Mouse (Mus musculus) heart, embryonic 13.5 days (tissue): ENCODE results near the gene Neurod2. TPM values are rescaled to one million over a fixed set of nuclear protein-coding genes. Genes with fewer than 3 reads are reported as not detected.

Experiments
- ATAC-seq: fragments of 200-750 bp; cut with Nextera tagmentation; 2 replicates; pipeline ENCODE4 v1.8.0; 2017; ENCODE audit warnings: moderate TSS enrichment; ENCODE audit not compliant: insufficient number of reproducible peaks, low FRiP score, low TSS enrichment; ENCODE audit errors: extremely low read depth
- H3K27ac ChIP-seq: fragments of 300-500 bp; sonication (generic); replicated peaks from 2 replicates; pipeline ENCODE4 v1.5.1; 2015; ENCODE audit warnings: moderate library complexity, mild to moderate bottlenecking, inconsistent platforms
- H3K27me3 ChIP-seq: fragments of 300-500 bp; sonication (generic); replicated peaks from 2 replicates; pipeline ENCODE4 v1.6.1; 2015; ENCODE audit warnings: mild to moderate bottlenecking, inconsistent platforms
- H3K36me3 ChIP-seq: fragments of 300-500 bp; sonication (generic); 2 replicates; pipeline ENCODE4 v1.6.1; 2015; ENCODE audit warnings: mild to moderate bottlenecking, inconsistent platforms
- H3K4me1 ChIP-seq: fragments of 300-500 bp; sonication (generic); 2 replicates; pipeline ENCODE4 v1.6.1; 2015; ENCODE audit warnings: inconsistent platforms
- H3K4me2 ChIP-seq: fragments of 300-500 bp; sonication (generic); 2 replicates; pipeline ENCODE4 v1.6.1; 2015; ENCODE audit warnings: inconsistent platforms, mild to moderate bottlenecking, moderate library complexity
- H3K4me3 ChIP-seq: fragments of 300-500 bp; sonication (generic); 2 replicates; pipeline ENCODE4 v1.5.1; 2015; ENCODE audit warnings: moderate library complexity, mild to moderate bottlenecking, inconsistent platforms
- H3K9ac ChIP-seq: fragments of 300-500 bp; sonication (generic); 2 replicates; pipeline ENCODE4 v1.6.1; 2015; ENCODE audit warnings: inconsistent platforms, mild to moderate bottlenecking, moderate library complexity
- H3K9me3 ChIP-seq: fragments of 300-500 bp; sonication (generic); 2 replicates; pipeline ENCODE4 v1.6.1; 2016; ENCODE audit warnings: inconsistent platforms
- WGBS: fragments of 180-500 bp; shearing (Covaris S2); methylation state at CpG from one replicate; pipeline ENCODE4 v1.1.7; 2015; ENCODE audit warnings: mixed read lengths; 5-methylcytosine and 5-hydroxymethylcytosine counted together
- polyA plus RNA-seq: library from polyadenylated mRNA; unstranded; fragments of >200 nt; fragmentation: Nextera tagmentation; extraction: Ambion mirVana; gene quantifications from 2 replicates; pipeline ENCODE4 v1.2.1, GENCODE M21; 2015

Gene Neurod2
- polyA plus RNA-seq, 1 experiment from 2014 or later: not detected

DNA sequence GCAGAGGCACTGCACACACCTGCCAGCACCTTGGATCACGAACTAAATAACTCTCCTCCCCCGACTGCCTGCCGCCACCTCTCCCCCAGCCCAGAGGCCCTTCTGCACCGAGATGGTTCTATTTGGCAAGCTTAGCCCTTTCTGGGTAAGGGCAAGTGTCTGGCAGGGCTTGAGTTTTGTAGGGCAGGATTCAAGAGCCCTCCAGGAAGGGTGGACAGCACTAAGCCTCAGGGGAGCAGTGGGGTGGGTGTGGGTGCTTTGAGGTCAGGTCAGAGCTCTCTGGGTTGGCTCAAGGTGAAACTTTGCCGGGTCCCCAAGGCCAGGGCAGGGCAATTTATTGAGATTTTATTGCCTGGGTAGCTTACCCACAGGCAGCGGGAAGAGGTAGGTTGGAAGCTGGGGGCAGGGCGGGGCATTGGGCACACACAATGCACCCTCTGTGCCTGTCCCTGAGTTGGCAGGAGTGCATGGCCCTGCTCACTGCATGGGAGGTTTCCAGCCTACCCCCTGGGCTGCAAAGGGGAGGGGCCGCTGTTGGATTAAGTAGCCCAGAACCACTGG lies 24.3 kb upstream of the Neurod2 start:
- Histone ChIP-seq H3K36me3 (no peaks in the 10 kb centered on the region), H3K9me3 (no peaks in the 10 kb centered on the region), H3K4me1 (peaks cover 39% of the 10 kb centered on the region), H3K27ac (no peak overlapping the region), H3K9ac (no peak overlapping the region), H3K4me3 (no peak overlapping the region), H3K4me2 (no peak overlapping the region), H3K27me3 (peaks cover 66% of the 10 kb centered on the region)
- no peak for ATAC-seq
- 41% methylated on average over 8 of the region's 8 CpGs for WGBS

DNA sequence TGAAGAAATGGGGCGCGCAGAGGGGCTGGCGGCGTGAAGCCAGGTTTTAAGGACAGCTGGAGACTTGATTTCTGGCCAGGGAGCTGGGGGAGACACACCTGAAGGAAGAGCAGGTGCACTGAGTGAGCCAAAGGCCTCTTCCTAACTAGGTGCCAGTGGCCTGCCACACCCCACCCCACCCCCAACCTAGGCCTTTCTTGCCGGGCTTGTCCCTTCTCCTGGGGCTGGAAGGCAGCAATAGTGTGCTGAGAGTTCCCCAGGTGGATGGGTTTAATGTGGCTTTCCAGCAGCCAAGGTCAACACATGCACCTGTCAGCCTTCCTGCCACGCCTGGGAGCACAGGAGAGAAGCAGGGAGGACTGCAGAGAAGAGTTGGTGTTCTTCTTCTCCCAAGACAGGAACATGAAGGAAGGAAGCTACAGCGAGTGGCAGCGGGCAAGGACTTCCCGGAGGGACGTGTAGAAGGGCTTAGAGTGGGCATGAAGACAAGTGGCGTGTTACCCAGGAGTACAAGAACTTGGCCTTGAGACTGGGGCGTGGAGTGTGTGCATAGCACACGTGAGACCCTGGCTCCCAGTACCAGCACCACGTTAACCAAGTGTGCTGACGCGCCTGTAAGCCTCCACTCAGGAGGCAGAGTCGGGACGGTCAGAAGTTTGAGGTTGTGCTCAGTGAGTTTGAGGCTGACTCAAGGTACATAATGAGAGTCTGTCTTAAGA lies 23.0 kb upstream of the Neurod2 start:
- Histone ChIP-seq H3K9ac (no peak overlapping the region), H3K4me3 (no peak overlapping the region), H3K9me3 (no peaks in the 10 kb centered on the region), H3K27ac (no peak overlapping the region), H3K36me3 (no peaks in the 10 kb centered on the region), H3K4me1 (peaks cover 46% of the 10 kb centered on the region), H3K27me3 (peaks cover 79% of the 10 kb centered on the region), H3K4me2 (no peak overlapping the region)
- WGBS: 76% methylated on average over 18 of the region's 18 CpGs
- ATAC-seq: no peak

DNA sequence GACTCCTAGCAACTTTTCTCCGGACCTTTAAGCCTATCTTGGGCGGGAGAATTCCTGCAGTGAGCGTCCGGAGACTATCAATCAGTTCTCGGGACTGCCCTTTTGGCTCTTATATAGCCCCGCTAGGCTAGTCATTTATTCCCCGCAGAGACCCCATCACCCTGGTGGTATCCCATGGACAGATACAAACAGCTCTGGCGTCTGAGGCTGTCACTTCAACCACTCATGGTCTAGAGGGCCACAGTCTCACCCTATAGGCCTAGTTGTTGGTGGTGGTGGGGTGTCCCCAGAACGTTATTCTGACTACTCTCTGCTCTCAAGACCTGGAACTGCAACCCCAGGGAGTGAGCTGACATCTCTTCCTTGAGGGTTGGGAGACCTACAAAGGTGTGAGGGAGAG lies 19.9 kb upstream of the Neurod2 start:
- Histone ChIP-seq H3K9me3 (no peaks in the 10 kb centered on the region), H3K27ac (no peak overlapping the region), H3K4me3 (peak overlapping the region; percentile 69), H3K9ac (peak overlapping the region; percentile 80), H3K4me1 (peaks cover 52% of the 10 kb centered on the region), H3K4me2 (peak overlapping the region; percentile 94), H3K36me3 (no peaks in the 10 kb centered on the region), H3K27me3 (peaks cover 95% of the 10 kb centered on the region)
- 9% methylated on average over 9 of the region's 9 CpGs for WGBS
- no peak for ATAC-seq

DNA sequence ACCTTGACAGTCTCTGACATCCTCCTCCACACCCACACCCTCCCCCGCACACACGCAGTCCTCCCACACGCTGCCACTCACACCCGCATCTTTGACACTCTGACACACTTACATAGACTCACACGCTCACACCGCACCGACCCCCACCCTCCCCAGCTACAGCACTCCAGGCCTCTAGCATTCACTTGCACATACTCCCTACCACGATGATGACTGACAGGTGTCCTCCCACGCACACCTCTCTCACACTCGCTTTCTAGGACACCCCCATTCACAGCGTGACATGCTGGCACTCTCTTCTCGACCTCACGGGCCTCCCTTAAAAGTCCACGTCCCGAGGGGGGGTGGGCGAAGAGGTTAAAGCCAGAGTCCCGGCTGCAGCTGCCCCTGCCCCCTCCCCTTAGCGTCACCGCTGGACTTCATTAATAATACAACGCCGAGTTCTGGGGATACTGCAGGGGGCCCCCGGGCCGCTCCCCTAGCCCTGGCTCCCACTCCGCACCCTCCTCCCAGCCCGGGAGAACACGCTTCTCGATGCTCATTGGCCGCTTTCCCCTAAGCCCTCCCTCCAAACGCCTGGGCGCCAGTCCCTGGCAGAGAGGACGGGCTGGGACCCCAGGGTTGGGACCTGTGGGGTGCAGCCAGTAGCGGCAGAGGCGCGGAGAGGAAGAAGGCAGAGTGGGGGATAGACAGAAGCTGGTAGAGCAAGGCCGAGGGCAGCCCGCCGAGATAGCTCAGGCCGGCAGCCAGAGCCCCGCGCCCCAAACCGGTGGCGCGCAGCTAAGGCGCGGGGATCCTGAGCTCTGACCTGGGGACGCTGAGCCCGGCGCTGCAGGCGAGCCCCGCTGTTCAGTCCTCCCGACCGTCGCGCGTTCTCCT lies 18.9 kb upstream of the Neurod2 start, which contains the start of gene Ppp1r1b:
Gene Ppp1r1b, plus strand, starts transcription at position 322 of the 879 bp plus-strand sequence.
- WGBS: under 1% methylated on average over 55 of the region's 55 CpGs
- H3K27me3 ChIP-seq: peaks cover 94% of the 10 kb centered on the region
- H3K4me3 ChIP-seq: peak within 1 kb of the TSS; percentile 69
- H3K9me3 ChIP-seq: no peaks in the 10 kb centered on the region
- H3K9ac ChIP-seq: peak within 1 kb of the TSS; percentile 80
- peaks cover 52% of the 10 kb centered on the region for H3K4me1 ChIP-seq
- no peak; the same call in 1 of the 2 replicates for ATAC-seq
- H3K36me3 ChIP-seq: no peaks in the 10 kb centered on the region
- peak within 1 kb of the TSS; percentile 94 for H3K4me2 ChIP-seq
- H3K27ac ChIP-seq: no peak within 1 kb of the TSS

DNA sequence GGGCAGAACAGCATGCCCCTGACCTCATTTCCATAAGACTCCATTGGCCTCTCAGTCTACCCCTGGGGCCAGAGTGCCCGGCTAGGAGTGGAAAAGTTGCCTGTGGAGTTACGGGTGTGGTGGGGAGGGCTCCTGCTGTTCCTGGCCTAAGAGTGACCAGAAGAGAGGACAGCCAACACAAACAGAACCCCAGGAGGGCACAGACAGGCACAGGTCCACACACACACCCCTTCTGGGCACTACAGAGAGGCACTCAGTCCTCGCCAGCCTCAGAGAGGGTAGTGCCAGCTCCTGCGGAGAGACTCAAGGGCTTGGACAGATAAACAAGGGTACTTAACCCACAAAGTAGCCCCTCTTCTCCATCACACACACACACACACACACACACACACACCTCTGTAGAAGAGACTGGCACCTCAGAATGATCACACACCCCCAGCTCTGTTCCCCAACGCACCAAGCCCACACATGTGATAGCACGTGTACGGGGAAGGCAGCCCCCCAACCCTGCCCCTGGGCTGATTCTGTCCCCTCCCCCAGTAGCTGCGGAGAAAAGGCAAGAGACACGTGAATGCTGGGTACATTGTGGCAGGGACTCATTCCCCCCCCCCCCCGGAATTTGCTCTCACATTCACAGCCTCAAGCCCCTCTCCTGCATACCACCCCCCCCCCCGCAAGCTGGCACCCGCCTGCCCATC lies 18.1 kb upstream of the Neurod2 start:
- no peaks in the 10 kb centered on the region for H3K9me3 ChIP-seq
- H3K4me2 ChIP-seq: peak overlapping the region; percentile 94
- ATAC-seq: no peak
- H3K27me3 ChIP-seq: peaks cover 86% of the 10 kb centered on the region
- peak overlapping the region; percentile 80; the same call in 1 of the 2 replicates for H3K9ac ChIP-seq
- H3K4me1 ChIP-seq: peaks cover 55% of the 10 kb centered on the region
- WGBS: 10% methylated on average over 12 of the region's 12 CpGs
- no peak overlapping the region for H3K27ac ChIP-seq
- H3K36me3 ChIP-seq: no peaks in the 10 kb centered on the region
- peak overlapping the region; percentile 69 for H3K4me3 ChIP-seq

DNA sequence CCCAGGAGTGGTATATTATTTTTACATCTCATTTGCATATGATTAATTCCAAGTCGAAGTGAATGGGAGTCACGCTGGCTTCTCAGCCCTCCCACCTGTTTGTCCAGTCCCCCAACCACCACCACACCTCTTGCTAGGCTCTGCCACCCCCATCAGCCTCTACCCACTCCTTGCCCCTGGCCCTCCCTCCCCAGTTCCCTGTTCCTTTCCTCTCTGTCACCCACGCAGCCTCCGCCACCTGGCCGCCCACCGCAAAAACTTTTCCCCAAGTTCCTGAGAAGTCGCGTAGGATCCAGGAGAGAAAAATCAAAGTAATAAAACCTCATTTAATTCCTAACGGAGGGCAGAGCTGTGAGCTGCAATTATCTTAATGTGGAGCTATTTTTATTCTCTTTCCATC lies 16.7 kb upstream of the Neurod2 start:
- Histone ChIP-seq H3K4me2 (peak overlapping the region; percentile 67; the same call in 1 of the 2 replicates), H3K4me1 (peaks cover 62% of the 10 kb centered on the region), H3K9ac (0 out of 2 replicates have a peak overlapping the region, but pooled peaks have one; percentile 47), H3K4me3 (no peak overlapping the region), H3K36me3 (no peaks in the 10 kb centered on the region), H3K27ac (no peak overlapping the region), H3K27me3 (peaks cover 86% of the 10 kb centered on the region), H3K9me3 (no peaks in the 10 kb centered on the region)
- 21% methylated on average over 9 of the region's 9 CpGs for WGBS
- ATAC-seq: no peak

DNA sequence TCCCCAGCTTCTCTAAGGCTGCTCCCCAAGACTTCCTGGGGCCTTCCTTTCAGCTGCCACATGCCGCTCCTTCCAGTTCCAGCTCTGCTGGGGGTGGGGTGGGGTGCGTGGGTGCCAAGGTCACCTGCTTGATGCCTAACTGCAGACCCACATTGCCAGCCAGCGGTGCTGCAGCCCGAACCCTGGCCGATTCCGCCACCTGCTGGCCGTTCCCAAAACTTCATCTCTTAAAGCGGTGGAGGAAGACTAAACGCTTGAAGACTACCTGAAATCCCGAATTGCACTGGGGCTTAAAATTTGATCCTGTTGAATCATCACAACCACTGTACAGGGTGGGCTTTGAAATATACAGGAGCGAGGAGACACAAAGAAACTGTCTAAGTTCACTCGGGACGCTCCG lies 15.8 kb upstream of the Neurod2 start:
- no peaks in the 10 kb centered on the region for H3K36me3 ChIP-seq
- H3K27me3 ChIP-seq: peaks cover 84% of the 10 kb centered on the region
- no peaks in the 10 kb centered on the region for H3K9me3 ChIP-seq
- H3K27ac ChIP-seq: no peak overlapping the region
- ATAC-seq: no peak
- peak overlapping the region; percentile 67 for H3K4me2 ChIP-seq
- WGBS: 3% methylated on average over 14 of the region's 14 CpGs
- peak overlapping the region; percentile 40 for H3K4me3 ChIP-seq
- H3K4me1 ChIP-seq: peaks cover 60% of the 10 kb centered on the region
- H3K9ac ChIP-seq: peak overlapping the region; percentile 71

DNA sequence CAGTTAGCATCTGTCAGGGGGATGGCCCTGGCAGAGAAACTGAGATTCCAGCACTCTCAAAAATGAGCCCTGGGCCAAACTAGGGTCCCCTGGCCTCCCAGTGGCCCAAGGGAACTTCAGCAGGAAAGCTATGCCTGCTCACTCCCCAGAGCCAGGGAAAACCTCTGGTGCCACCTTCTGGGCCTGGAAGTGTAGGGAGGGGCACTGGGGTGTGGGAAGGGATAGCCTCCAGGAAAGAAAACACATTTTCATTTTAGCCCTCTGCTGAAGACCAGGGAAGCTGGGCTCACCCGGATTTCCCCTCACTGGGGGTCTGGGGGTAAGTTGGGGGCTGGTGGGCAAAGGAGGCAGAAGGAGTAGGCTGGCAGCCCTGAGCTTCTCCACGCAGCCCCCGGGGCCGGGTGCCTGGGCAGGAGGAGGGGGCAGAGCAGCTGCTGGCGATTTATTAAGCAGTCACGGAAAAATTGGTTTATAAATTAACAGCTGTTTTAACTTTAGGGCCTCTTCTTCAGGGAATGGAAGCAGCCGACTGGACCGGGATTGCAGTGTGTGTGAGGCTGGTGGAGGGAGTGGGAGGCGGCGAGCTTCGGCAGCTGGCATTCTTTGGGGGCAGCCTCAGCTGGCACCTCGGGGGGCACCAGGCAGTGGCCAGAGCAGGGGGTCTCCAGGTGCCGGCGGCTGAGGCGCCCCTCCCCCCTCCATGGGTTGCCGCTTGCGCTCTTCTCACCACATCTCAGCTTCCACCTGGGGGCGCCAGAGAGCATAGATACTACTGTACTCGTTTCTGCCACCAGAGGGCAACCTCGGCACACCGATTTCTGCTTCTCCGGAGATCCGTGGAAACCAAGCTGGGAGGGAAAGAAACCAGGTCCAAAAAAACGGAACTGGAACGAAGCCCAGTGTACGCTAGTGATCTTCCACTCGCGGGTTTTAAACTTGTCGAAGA lies 12.8 kb upstream of the Neurod2 start:
- no peak for ATAC-seq
- H3K27ac ChIP-seq: no peak overlapping the region

DNA sequence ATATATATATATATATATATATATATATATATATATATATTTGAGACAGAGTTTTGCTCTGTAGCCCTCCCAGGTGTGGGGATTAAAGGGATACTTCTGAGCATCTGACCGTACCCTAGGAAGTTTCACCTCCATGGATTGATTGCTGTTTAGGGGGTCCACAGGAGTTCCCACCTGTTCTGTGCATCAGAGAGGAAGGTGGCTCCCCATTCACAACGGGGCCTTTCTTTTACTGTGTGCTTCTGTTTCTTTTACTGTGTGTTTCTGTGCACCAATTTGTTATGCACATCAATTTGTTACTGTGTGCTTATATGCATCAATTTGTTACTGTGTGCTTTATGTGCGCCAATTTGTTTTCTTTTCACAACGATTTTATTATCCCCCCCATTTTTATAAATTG lies 11.7 kb upstream of the Neurod2 start:
- ATAC-seq: no peak

More for the DNA sequence above, 12.8 kb upstream of the Neurod2 start:
- Histone ChIP-seq H3K9ac (peak overlapping the region; percentile 79), H3K4me1 (peaks cover 43% of the 10 kb centered on the region), H3K9me3 (no peaks in the 10 kb centered on the region), H3K36me3 (no peaks in the 10 kb centered on the region), H3K4me3 (peak overlapping the region; percentile 54), H3K4me2 (peak overlapping the region; percentile 82), H3K27me3 (peaks cover 84% of the 10 kb centered on the region)
- 4% methylated on average over 29 of the region's 29 CpGs for WGBS

DNA sequence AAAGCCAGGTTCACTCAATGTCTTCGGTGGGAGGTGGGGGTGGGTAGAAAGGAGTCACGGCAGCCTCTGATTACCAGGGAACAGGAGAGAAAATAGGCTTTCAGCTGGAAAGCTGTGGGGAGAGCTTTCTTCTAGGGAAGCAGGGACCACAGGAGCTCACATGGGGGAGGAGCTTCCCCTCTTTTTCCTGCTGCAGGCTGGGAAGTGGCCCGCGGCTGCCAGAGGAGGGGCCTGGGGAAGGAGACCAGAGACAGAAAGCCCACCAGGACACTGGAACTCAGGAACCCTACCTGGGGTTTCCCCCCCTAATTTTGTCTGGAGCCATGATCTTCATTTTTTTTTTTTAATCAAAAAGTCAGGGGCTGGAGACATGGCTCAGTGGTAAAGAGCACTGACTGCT lies 11.1 kb upstream of the Neurod2 start:
- WGBS: 11% methylated on average over 4 of the region's 4 CpGs
- no peak overlapping the region for H3K27ac ChIP-seq
- ATAC-seq: no peak
- H3K4me2 ChIP-seq: no peak overlapping the region
- H3K9ac ChIP-seq: no peak overlapping the region
- no peaks in the 10 kb centered on the region for H3K9me3 ChIP-seq
- no peak overlapping the region for H3K4me3 ChIP-seq
- H3K36me3 ChIP-seq: no peaks in the 10 kb centered on the region
- H3K27me3 ChIP-seq: peaks cover 86% of the 10 kb centered on the region
- peaks cover 28% of the 10 kb centered on the region for H3K4me1 ChIP-seq

More for the DNA sequence above, 11.7 kb upstream of the Neurod2 start:
- WGBS: 54% methylated on average over 4 of the region's 4 CpGs
- no peak overlapping the region for H3K9ac ChIP-seq
- peaks cover 32% of the 10 kb centered on the region for H3K4me1 ChIP-seq
- H3K27ac ChIP-seq: no peak overlapping the region
- H3K36me3 ChIP-seq: no peaks in the 10 kb centered on the region
- no peaks in the 10 kb centered on the region for H3K9me3 ChIP-seq
- no peak overlapping the region for H3K4me3 ChIP-seq
- no peak overlapping the region for H3K4me2 ChIP-seq
- peaks cover 84% of the 10 kb centered on the region for H3K27me3 ChIP-seq
